Mouse (Mus musculus) forebrain, postnatal 0 days (tissue): Measurements from ENCODE around the gene Kbtbd12. TPM values are rescaled to one million over a fixed set of nuclear protein-coding genes. Genes with fewer than 3 reads are reported as not detected.
A peak's percentile ranks its signal among the peaks of the same experiment; 100 is the strongest.

Source experiments
- ATAC-seq: fragments of 200-750 bp; cut with Nextera tagmentation; 2 replicates; pipeline ENCODE4 v1.8.0; 2017; ENCODE audit warnings: mild to moderate bottlenecking, moderate library complexity
- DNase-seq: peaks from one replicate; pipeline ENCODE4 v3.0.0-alpha.2; 2015
- H3K27ac ChIP-seq: fragments of 300-500 bp; sonication (generic); 2 replicates; pipeline ENCODE4 v1.5.1; 2014; ENCODE audit warnings: low read depth, mild to moderate bottlenecking, antibody characterized with exemption, low read length, moderate library complexity, mixed read lengths
- H3K27me3 ChIP-seq: fragments of 300-500 bp; sonication (generic); 2 replicates; pipeline ENCODE4 v1.6.1; 2014; ENCODE audit warnings: mild to moderate bottlenecking, low read length, mixed read lengths; ENCODE audit not compliant: insufficient read depth
- H3K36me3 ChIP-seq: fragments of 300-500 bp; sonication (generic); 2 replicates; pipeline ENCODE4 v1.6.1; 2014; ENCODE audit warnings: mild to moderate bottlenecking, moderate library complexity; ENCODE audit not compliant: insufficient read depth
- H3K4me1 ChIP-seq: fragments of 300-500 bp; sonication (generic); 2 replicates; pipeline ENCODE4 v1.6.1; 2014; ENCODE audit warnings: antibody characterized with exemption; ENCODE audit not compliant: insufficient read depth
- H3K4me2 ChIP-seq: fragments of 300-500 bp; sonication (generic); 2 replicates; pipeline ENCODE4 v1.6.1; 2014; ENCODE audit warnings: low read depth, mild to moderate bottlenecking, moderate library complexity
- H3K4me3 ChIP-seq: fragments of 300-500 bp; sonication (generic); 2 replicates; pipeline ENCODE4 v1.5.1; 2014; ENCODE audit warnings: low read depth, low read length, mixed read lengths
- H3K9ac ChIP-seq: fragments of 300-500 bp; sonication (generic); 2 replicates; pipeline ENCODE4 v1.6.1; 2014; ENCODE audit warnings: mild to moderate bottlenecking
- H3K9me3 ChIP-seq: fragments of 300-500 bp; sonication (generic); 2 replicates; pipeline ENCODE4 v1.6.1; 2016; ENCODE audit warnings: low read length
- CTCF ChIP-seq: sonication (generic); IDR thresholded peaks from 2 replicates; pipeline ENCODE4 v1.5.1; 2016; ENCODE audit warnings: antibody characterized with exemption, control low read depth, low read depth
- WGBS: fragments of 180-500 bp; shearing (Covaris S2); extraction: QIAGEN DNeasy Blood & Tissue Kit; methylation state at CpG from one replicate; pipeline ENCODE4 v1.1.7; 2014; 5-methylcytosine and 5-hydroxymethylcytosine counted together
- polyA plus RNA-seq: library from polyadenylated mRNA; unstranded; fragments of >200 nt; fragmentation: Nextera tagmentation; extraction: Ambion mirVana; gene quantifications from 2 replicates; pipeline ENCODE4 v1.2.1, GENCODE M21; 2015
- total RNA-seq: library from RNA; depleted of rRNA; stranded (reverse); fragments of >200 nt; gene quantifications from 2 replicates; pipeline ENCODE4 v1.2.3, GENCODE M21; 2014

Kbtbd12 gene
- total and polyA plus RNA-seq, 2 experiments from 2014 or later = 0.24 to 0.29 TPM

- DNase-seq = peak; percentile 52
- no peaks in the 10 kb centered on the region for H3K27me3 ChIP-seq
Measured at GRCm38 (mm10) chr6:88626912-88627311, 10.8 kb downstream of the Kbtbd12 start.

GRCm38 (mm10) chr6:88626462-88626861, 11.3 kb downstream of the Kbtbd12 start:
- Histone ChIP-seq H3K9ac (no peak overlapping the region), H3K36me3 (no peaks in the 10 kb centered on the region), H3K27ac (no peak overlapping the region; the same call in 1 of the 2 replicates), H3K9me3 (no peaks in the 10 kb centered on the region), H3K27me3 (no peaks in the 10 kb centered on the region), H3K4me1 (no peaks in the 10 kb centered on the region), H3K4me2 (peak overlapping the region; percentile 99), H3K4me3 (no peak overlapping the region)
- WGBS = 31% methylated on average over 4 of the region's 4 CpGs
- DNase-seq = no peak
- no peak for TF ChIP-seq CTCF
- no peak for ATAC-seq

More at GRCm38 (mm10) chr6:88626912-88627311, 10.8 kb downstream of the Kbtbd12 start:
- Histone ChIP-seq H3K4me3 (peak overlapping the region; percentile 53), H3K9me3 (no peaks in the 10 kb centered on the region), H3K36me3 (no peaks in the 10 kb centered on the region), H3K27ac (peak overlapping the region; percentile 85), H3K9ac (peak overlapping the region; percentile 74), H3K4me1 (no peaks in the 10 kb centered on the region), H3K4me2 (peak overlapping the region; percentile 99)
- no peak for TF ChIP-seq CTCF
- peak; percentile 21 for ATAC-seq
- WGBS = 4% methylated on average over 11 of the region's 11 CpGs

GRCm38 (mm10) chr6:88621816-88622481, 15.8 kb downstream of the Kbtbd12 start:
- DNase-seq (no peak), ATAC-seq (no peak)
- no peak for TF ChIP-seq CTCF
- H3K9ac ChIP-seq = no peak overlapping the region
- no peaks in the 10 kb centered on the region for H3K27me3 ChIP-seq
- H3K4me3 ChIP-seq = no peak overlapping the region
- H3K36me3 ChIP-seq = no peaks in the 10 kb centered on the region
- H3K4me1 ChIP-seq = no peaks in the 10 kb centered on the region
- no peaks in the 10 kb centered on the region for H3K9me3 ChIP-seq
- no peak overlapping the region for H3K4me2 ChIP-seq
- WGBS = 71% methylated on average over 4 of the region's 4 CpGs
- no peak overlapping the region for H3K27ac ChIP-seq

- H3K27me3 ChIP-seq = no peaks in the 10 kb centered on the region
- H3K27ac ChIP-seq = no peak overlapping the region
- WGBS = 14% methylated on average over 5 of the region's 5 CpGs
- ATAC-seq (no peak), DNase-seq (no peak)
- no peak overlapping the region for H3K4me2 ChIP-seq
- H3K4me1 ChIP-seq = no peaks in the 10 kb centered on the region
- H3K9ac ChIP-seq = no peak overlapping the region
- no peak overlapping the region for H3K4me3 ChIP-seq
- no peak for TF ChIP-seq CTCF
- no peaks in the 10 kb centered on the region for H3K36me3 ChIP-seq
- no peaks in the 10 kb centered on the region for H3K9me3 ChIP-seq
Measured at GRCm38 (mm10) chr6:88619542-88619941, 18.2 kb downstream of the Kbtbd12 start.

- H3K9ac ChIP-seq = no peak overlapping the region
- no peak for TF ChIP-seq CTCF
- H3K4me3 ChIP-seq = no peak overlapping the region
- H3K9me3 ChIP-seq = no peaks in the 10 kb centered on the region
- no peak overlapping the region for H3K4me2 ChIP-seq
- H3K36me3 ChIP-seq = no peaks in the 10 kb centered on the region
- H3K4me1 ChIP-seq = no peaks in the 10 kb centered on the region
- no peaks in the 10 kb centered on the region for H3K27me3 ChIP-seq
- DNase-seq = no peak
- WGBS = 75% methylated on average over 2 of the region's 2 CpGs
- H3K27ac ChIP-seq = no peak overlapping the region
- ATAC-seq = no peak
Measured at GRCm38 (mm10) chr6:88615352-88615751, 22.4 kb downstream of the Kbtbd12 start.

GRCm38 (mm10) chr6:88606417-88606816, 31.3 kb downstream of the Kbtbd12 start:
- Histone ChIP-seq H3K27me3 (no peaks in the 10 kb centered on the region), H3K27ac (no peak overlapping the region), H3K36me3 (no peaks in the 10 kb centered on the region), H3K4me3 (no peak overlapping the region), H3K4me1 (no peaks in the 10 kb centered on the region), H3K9me3 (no peaks in the 10 kb centered on the region), H3K4me2 (no peak overlapping the region), H3K9ac (no peak overlapping the region)
- ATAC-seq = no peak
- TF ChIP-seq CTCF = no peak
- no peak for DNase-seq
- WGBS = 50% methylated on average over 2 of the region's 2 CpGs

GRCm38 (mm10) chr6:88605715-88606114, 32.0 kb downstream of the Kbtbd12 start:
- H3K9me3 ChIP-seq = no peaks in the 10 kb centered on the region
- H3K4me1 ChIP-seq = no peaks in the 10 kb centered on the region
- 60% methylated on average over 2 of the region's 2 CpGs for WGBS
- no peak overlapping the region for H3K4me2 ChIP-seq
- no peak for TF ChIP-seq CTCF
- H3K36me3 ChIP-seq = no peaks in the 10 kb centered on the region
- H3K27me3 ChIP-seq = no peaks in the 10 kb centered on the region
- peak; percentile 64 for DNase-seq
- no peak overlapping the region for H3K9ac ChIP-seq
- no peak overlapping the region for H3K27ac ChIP-seq
- ATAC-seq = peak; percentile 86
- H3K4me3 ChIP-seq = no peak overlapping the region
